Mouse (Mus musculus) forebrain, embryonic 13.5 days (tissue): ENCODE results near the gene Esyt1. TPM values are rescaled to one million over a fixed set of nuclear protein-coding genes. Genes with fewer than 3 reads are reported as not detected.
"Not testable (repeated sequence)": the region's sequence is repeated elsewhere in the genome, so short reads cannot be mapped to it uniquely, and the experiment has no call there.

ENCODE experiments used
- ATAC-seq: fragments of 200-750 bp; cut with Nextera tagmentation; 2 replicates; pipeline ENCODE4 v1.8.0; 2017
- H3K27ac ChIP-seq: fragments of 300-500 bp; sonication (generic); 2 replicates; pipeline ENCODE4 v1.5.1; 2015; ENCODE audit warnings: inconsistent platforms, mild to moderate bottlenecking, moderate library complexity
- H3K27me3 ChIP-seq: fragments of 300-500 bp; sonication (generic); 2 replicates; pipeline ENCODE4 v1.6.1; 2015; ENCODE audit warnings: mild to moderate bottlenecking, inconsistent platforms
- H3K36me3 ChIP-seq: fragments of 300-500 bp; sonication (generic); 2 replicates; pipeline ENCODE4 v1.6.1; 2015; ENCODE audit warnings: mild to moderate bottlenecking, inconsistent platforms; ENCODE audit not compliant: poor library complexity, severe bottlenecking
- H3K4me1 ChIP-seq: fragments of 300-500 bp; sonication (generic); 2 replicates; pipeline ENCODE4 v1.6.1; 2015; ENCODE audit warnings: inconsistent platforms
- H3K4me2 ChIP-seq: fragments of 300-500 bp; sonication (generic); 2 replicates; pipeline ENCODE4 v1.6.1; 2015; ENCODE audit warnings: inconsistent platforms, mild to moderate bottlenecking, moderate library complexity
- H3K4me3 ChIP-seq: fragments of 300-500 bp; sonication (generic); 2 replicates; pipeline ENCODE4 v1.5.1; 2015; ENCODE audit warnings: mild to moderate bottlenecking, inconsistent platforms
- H3K9ac ChIP-seq: fragments of 300-500 bp; sonication (generic); 2 replicates; pipeline ENCODE4 v1.6.1; 2015; ENCODE audit warnings: mild to moderate bottlenecking, inconsistent platforms
- H3K9me3 ChIP-seq: fragments of 300-500 bp; sonication (generic); replicated peaks from 2 replicates; pipeline ENCODE4 v1.6.1; 2016; ENCODE audit warnings: inconsistent platforms
- WGBS: fragments of 180-500 bp; shearing (Covaris S2); methylation state at CpG from one replicate; pipeline ENCODE4 v1.1.7; 2015; 5-methylcytosine and 5-hydroxymethylcytosine counted together
- polyA plus RNA-seq: library from polyadenylated mRNA; unstranded; fragments of >200 nt; fragmentation: Nextera tagmentation; extraction: Ambion mirVana; gene quantifications from 2 replicates; pipeline ENCODE4 v1.2.1, GENCODE M21; 2015

The Esyt1 gene
- polyA plus RNA-seq, 1 experiment from 2014 or later, result 7.0 TPM

DNA sequence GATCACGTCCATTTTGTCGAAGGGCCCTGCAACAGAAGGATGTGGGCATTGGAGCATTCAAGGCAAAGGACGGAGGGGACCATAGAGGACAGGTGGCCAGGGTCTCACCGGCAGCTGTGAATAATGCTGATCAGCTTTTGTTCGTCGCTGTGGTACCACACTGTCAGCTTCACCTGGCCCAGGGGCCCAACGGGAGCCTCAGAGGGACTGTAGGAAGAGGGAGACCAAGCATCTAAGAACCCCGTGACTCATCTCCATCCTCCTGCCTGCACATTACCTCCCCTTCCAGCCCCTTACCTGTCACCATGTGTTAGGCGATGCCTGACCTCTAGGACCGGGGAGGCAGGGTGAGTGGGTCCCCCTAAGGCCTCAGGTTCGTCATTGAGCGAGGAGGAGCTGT lies 13.9 kb downstream of the Esyt1 start:
- Histone ChIP-seq H3K9ac (no peak overlapping the region), H3K27ac (no peak overlapping the region), H3K36me3 (peaks cover 6% of the 10 kb centered on the region; the same call in 1 of the 2 replicates), H3K4me2 (no peak overlapping the region), H3K4me1 (no peaks in the 10 kb centered on the region), H3K4me3 (no peak overlapping the region), H3K27me3 (peaks cover 20% of the 10 kb centered on the region), H3K9me3 (no peaks in the 10 kb centered on the region)
- no peak for ATAC-seq
- WGBS, result 84% methylated on average over 12 of the region's 12 CpGs

DNA sequence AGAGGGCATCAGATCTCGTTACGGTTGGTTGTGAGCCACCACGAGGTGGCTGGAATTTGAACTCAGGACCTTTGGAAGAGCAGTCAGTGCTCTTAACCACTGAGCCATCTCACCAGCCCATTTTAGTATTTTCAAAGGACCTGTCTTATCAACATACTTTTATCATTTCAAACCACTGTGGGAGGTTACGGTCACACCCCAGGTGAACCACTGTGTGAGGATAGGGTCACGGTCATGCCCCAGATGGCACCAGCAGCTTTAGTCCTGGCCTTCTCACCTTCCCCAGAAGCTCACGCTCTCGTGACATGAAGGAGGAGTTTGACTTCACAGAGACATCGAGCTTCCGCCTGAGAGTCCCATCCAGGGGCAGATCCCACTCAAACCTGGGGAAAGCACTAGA lies 14.5 kb downstream of the Esyt1 start:
- H3K9ac ChIP-seq, result no peak overlapping the region
- no peak overlapping the region for H3K4me2 ChIP-seq
- no peak overlapping the region for H3K4me3 ChIP-seq
- H3K4me1 ChIP-seq, result no peaks in the 10 kb centered on the region
- H3K27ac ChIP-seq, result no peak overlapping the region
- H3K27me3 ChIP-seq, result peaks cover 14% of the 10 kb centered on the region
- ATAC-seq, result no peak
- H3K36me3 ChIP-seq, result peaks cover 6% of the 10 kb centered on the region; the same call in 1 of the 2 replicates
- 88% methylated on average over 9 of the region's 9 CpGs for WGBS
- no peaks in the 10 kb centered on the region for H3K9me3 ChIP-seq

DNA sequence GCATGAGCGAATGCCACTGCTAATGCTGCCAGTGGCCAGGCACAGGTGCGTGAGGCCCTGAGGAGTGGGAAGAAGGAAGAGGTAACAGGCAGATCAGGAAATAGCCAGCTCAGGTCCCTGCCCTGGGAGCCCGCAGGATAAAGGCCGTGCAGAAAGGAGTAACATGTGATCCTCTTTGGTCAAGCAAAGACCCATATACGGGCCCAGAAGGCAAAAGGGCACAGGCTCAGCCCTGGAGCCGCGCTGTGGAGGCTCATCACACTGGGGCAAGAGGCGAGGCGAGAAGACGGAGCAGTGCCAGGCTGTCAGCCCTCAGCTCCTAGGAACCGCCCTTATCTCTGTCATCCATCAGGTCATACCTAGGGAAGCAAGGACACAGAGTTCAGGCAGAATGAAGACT lies 15.4 kb downstream of the Esyt1 start:
- Histone ChIP-seq H3K4me3 (no peak overlapping the region), H3K27ac (no peak overlapping the region), H3K27me3 (peaks cover 6% of the 10 kb centered on the region), H3K36me3 (peaks cover 6% of the 10 kb centered on the region; the same call in 1 of the 2 replicates), H3K9ac (no peak overlapping the region), H3K4me2 (no peak overlapping the region), H3K4me1 (no peaks in the 10 kb centered on the region), H3K9me3 (no peaks in the 10 kb centered on the region)
- 88% methylated on average over 11 of the region's 11 CpGs for WGBS
- no peak for ATAC-seq

DNA sequence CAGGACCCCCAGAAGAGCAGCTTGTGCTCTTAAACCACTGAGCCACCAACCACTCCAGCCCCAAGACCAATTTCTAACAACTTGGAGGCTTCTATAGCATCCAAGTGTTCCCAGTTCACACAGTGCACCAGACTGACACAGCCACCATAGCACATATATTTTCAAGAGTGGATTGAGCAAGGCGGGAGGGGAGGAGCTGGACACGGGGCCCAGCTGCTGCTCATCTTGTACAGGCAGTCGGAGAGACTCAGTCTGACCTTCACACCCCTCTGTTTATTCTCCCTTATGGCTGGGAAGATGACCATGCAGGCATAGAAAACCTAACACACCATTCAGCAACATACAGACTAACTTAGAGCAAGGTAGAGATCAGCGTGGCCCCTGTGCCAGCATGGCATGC lies 15.8 kb downstream of the Esyt1 start:
- Histone ChIP-seq H3K27ac (no peak overlapping the region), H3K27me3 (0 out of 2 replicates have a peak, but pooled peaks cover under 1% of the 10 kb centered on the region), H3K4me3 (no peak overlapping the region), H3K9ac (no peak overlapping the region), H3K4me2 (no peak overlapping the region), H3K9me3 (no peaks in the 10 kb centered on the region), H3K36me3 (peaks cover 6% of the 10 kb centered on the region; the same call in 1 of the 2 replicates), H3K4me1 (no peaks in the 10 kb centered on the region)
- ATAC-seq, result no peak
- WGBS, result 79% methylated on average over 4 of the region's 4 CpGs

DNA sequence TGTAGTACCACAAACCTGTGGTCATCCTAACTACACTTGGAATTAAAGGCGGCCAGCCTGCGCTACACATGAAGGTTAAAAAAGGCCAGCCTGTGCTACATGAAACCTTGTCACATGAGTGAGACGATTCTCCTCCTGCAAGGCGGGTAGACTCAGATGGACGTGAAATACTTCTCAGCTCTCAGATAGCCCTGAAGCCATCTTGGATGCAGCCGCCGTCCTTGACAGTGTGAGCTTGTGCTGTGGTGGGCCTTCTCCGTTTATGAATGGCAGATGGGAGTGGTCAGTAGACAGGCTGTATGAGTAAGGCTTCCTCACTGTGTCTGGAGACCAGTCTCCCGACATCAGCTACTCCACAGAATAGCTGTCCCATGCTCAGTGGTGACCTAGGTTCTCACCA lies 16.5 kb downstream of the Esyt1 start:
- Histone ChIP-seq H3K36me3 (peaks cover 6% of the 10 kb centered on the region; the same call in 1 of the 2 replicates), H3K4me1 (no peaks in the 10 kb centered on the region), H3K27ac (no peak overlapping the region), H3K4me3 (no peak overlapping the region), H3K4me2 (no peak overlapping the region), H3K9ac (no peak overlapping the region), H3K27me3 (no peaks in the 10 kb centered on the region), H3K9me3 (no peaks in the 10 kb centered on the region)
- 91% methylated on average over 9 of the region's 9 CpGs for WGBS
- ATAC-seq, result no peak

DNA sequence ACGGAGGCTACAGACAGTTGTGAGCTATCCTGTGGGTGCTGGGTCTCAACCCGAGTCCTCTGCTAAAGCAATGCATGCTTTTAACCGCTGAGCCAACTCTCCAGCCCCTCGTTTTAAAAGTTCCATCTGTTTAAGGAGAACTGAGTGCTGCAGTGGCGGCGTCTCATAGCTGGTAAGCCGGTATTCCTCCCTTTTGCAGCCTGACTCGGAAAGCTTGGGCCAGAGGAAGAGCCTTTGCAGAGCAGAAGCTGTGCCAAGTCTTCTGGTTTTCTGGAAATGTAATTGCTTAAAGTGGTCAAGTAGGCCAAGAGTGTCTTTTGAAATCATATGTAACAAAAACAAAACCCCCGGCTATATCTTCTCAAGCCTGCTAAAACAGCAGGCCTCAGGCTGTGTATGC lies 17.4 kb downstream of the Esyt1 start:
- 87% methylated on average over 9 of the region's 9 CpGs for WGBS
- Histone ChIP-seq H3K36me3 (peaks cover 6% of the 10 kb centered on the region; the same call in 1 of the 2 replicates), H3K4me1 (no peaks in the 10 kb centered on the region), H3K9me3 (no peaks in the 10 kb centered on the region), H3K4me2 (no peak overlapping the region), H3K27ac (no peak overlapping the region), H3K9ac (no peak overlapping the region), H3K27me3 (no peaks in the 10 kb centered on the region), H3K4me3 (no peak overlapping the region)
- ATAC-seq, result no peak

DNA sequence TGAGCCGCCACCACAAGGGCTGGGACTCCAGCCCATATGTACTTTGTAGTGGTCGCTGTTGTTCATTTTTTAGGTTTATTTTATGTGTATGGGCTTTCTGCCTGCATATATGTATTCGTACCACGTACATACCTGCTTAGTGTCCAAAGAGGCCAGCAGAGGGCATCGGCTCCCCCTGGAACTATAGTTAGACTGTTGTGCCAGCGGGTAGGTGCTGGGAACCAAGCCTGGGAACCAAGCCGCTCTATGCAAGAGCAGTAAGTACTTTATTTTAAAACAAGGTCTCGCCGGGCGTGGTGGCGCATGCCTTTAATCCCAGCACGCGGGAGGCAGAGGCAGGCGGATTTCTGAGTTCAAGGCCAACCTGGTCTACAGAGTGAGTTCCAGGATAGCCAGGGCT lies 19.7 kb downstream of the Esyt1 start:
- ATAC-seq, result no peak
- no peak overlapping the region for H3K27ac ChIP-seq
- WGBS, result 95% methylated on average over 14 of the region's 14 CpGs

DNA sequence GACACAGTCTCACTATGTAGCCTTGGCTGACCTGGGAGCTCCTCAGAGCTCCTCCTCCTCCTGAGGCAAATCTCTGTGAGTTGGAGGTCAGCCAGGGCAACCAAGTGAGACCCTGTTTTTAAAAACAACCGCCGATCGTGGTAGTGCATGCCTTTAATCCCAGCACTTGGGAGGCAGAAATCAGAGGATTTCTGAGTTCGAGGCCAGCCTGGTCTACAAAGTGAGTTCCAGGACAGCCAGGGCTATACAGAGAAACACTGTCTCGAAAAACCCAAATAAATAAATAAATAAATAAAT lies 20.4 kb downstream of the Esyt1 start:
- 86% methylated on average over 5 of the region's 5 CpGs for WGBS
- not testable (repeated sequence) for H3K27ac ChIP-seq, H3K36me3 ChIP-seq, H3K9ac ChIP-seq, H3K9me3 ChIP-seq, H3K4me2 ChIP-seq, H3K27me3 ChIP-seq, H3K4me1 ChIP-seq, ATAC-seq, H3K4me3 ChIP-seq

More for the DNA sequence above, 19.7 kb downstream of the Esyt1 start:
- no peak overlapping the region for H3K9ac ChIP-seq
- no peak overlapping the region for H3K4me3 ChIP-seq
- H3K36me3 ChIP-seq, result no peaks in the 10 kb centered on the region
- no peaks in the 10 kb centered on the region for H3K9me3 ChIP-seq
- no peaks in the 10 kb centered on the region for H3K4me1 ChIP-seq
- no peak overlapping the region for H3K4me2 ChIP-seq
- H3K27me3 ChIP-seq, result no peaks in the 10 kb centered on the region

DNA sequence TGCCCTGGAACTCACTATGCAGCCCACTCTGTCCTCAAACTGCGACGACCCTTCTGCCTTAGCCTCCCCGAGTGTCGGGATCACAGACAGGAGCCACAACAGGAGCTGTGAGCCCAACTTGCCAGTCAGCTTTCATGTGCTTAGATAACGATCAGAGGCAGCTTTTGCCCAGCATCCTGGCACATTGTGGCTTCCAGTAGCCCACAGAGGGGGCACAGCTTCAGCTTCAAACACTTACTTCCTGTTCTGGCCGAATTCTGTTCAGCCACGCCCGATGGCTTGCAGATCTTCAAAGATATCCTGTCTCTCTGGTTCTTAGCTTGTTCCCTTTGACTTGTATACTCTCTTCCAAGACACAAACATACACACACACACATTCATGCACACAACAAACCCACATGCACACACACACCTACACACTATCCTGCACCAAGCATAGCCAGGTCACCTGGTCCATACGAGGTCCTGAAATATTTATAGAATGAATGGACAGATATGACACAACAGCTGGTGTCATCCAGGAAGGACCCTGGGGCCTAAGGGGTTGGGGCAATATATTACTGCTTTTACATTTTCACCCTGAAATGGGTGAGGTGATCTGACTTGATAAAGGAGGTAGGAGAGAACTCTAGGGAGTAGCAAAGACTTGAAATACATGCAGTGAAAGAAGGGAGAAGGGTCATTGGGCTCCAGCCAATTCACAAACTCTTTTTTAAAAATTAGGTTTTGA lies 20.9 kb downstream of the Esyt1 start:
- H3K27ac ChIP-seq, result no peak overlapping the region
- 81% methylated on average over 9 of the region's 9 CpGs for WGBS
- H3K27me3 ChIP-seq, result no peaks in the 10 kb centered on the region
- no peak overlapping the region for H3K4me3 ChIP-seq
- H3K4me2 ChIP-seq, result no peak overlapping the region
- H3K9me3 ChIP-seq, result no peaks in the 10 kb centered on the region
- 0 out of 2 replicates have a peak overlapping the region, but pooled peaks have one; percentile 32 for H3K9ac ChIP-seq
- ATAC-seq, result no peak
- no peaks in the 10 kb centered on the region for H3K36me3 ChIP-seq
- H3K4me1 ChIP-seq, result no peaks in the 10 kb centered on the region

DNA sequence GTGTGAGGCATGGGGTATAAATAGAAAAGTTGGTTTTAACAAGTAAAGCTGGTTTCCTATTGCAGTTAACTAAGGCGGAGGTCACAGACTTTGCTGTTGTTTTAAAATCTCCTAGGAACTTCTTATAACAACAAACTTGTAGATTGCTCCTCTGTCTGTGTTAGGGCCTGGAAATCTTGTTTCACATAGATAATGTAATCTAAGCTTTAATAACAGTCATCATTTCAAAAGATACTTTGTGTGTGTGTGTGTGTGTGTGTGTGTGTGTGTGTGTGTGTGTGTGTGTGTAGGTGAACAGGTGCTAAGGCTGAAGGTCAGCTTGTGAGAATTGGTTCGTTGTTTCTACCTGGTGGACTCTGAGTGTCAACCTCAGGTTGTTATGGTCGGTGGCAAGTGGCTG lies 21.7 kb downstream of the Esyt1 start:
- H3K4me2 ChIP-seq, result no peak overlapping the region
- no peaks in the 10 kb centered on the region for H3K36me3 ChIP-seq
- no peak overlapping the region for H3K9ac ChIP-seq
- no peak overlapping the region for H3K27ac ChIP-seq
- 91% methylated on average over 3 of the region's 3 CpGs for WGBS
- no peak for ATAC-seq
- H3K27me3 ChIP-seq, result no peaks in the 10 kb centered on the region
- H3K4me3 ChIP-seq, result no peak overlapping the region
- no peaks in the 10 kb centered on the region for H3K9me3 ChIP-seq
- H3K4me1 ChIP-seq, result peaks cover 5% of the 10 kb centered on the region; the same call in 1 of the 2 replicates

DNA sequence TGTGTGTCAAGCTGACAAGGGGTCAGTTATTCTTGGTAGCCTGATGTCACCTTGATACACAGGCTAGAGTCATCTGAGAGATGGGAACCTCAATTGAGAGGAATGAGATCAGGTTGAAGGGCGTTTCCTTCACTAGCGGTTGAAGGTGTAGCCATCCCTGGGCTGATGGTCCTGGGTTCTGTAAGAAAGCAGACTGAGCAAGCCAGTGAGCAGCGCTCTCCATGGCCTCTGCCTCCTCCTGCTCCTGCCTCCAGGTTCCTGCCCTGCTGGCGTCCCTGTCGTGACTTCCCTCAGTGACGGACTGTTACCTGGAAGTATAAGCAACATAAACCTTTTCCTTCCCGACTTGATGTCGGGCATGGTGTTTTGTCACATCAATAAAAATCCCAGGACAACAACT lies 22.1 kb downstream of the Esyt1 start:
- Histone ChIP-seq H3K36me3 (no peaks in the 10 kb centered on the region), H3K4me3 (no peak overlapping the region), H3K4me1 (peaks cover 5% of the 10 kb centered on the region; the same call in 1 of the 2 replicates), H3K27ac (no peak overlapping the region), H3K4me2 (no peak overlapping the region), H3K9ac (no peak overlapping the region), H3K27me3 (no peaks in the 10 kb centered on the region), H3K9me3 (no peaks in the 10 kb centered on the region)
- 77% methylated on average over 8 of the region's 8 CpGs for WGBS
- ATAC-seq, result no peak

DNA sequence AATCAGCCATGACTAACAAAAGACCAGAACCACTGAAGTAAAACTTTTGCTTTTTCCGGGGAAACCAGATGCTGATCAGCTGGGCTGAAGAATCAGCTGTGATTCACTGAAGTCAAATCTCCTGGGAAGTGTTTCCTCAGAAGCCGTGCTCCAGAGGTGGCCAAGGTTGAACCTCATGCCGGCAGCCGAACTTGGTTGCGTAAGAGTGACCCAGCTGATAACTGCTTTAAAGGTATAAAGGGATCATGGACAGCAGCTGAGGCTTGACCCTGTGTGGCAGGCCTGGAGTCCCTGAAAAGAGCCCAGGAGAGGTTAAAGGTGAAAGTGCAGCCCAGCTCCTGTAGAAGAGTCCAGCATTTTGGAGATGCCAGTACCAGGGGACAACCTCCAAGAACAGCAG lies 23.3 kb downstream of the Esyt1 start:
- 87% methylated on average over 5 of the region's 5 CpGs for WGBS
- Histone ChIP-seq H3K4me3 (no peak overlapping the region), H3K4me1 (peaks cover 13% of the 10 kb centered on the region), H3K36me3 (no peaks in the 10 kb centered on the region), H3K27ac (no peak overlapping the region), H3K4me2 (no peak overlapping the region), H3K9me3 (no peaks in the 10 kb centered on the region), H3K9ac (no peak overlapping the region), H3K27me3 (no peaks in the 10 kb centered on the region)
- no peak for ATAC-seq

DNA sequence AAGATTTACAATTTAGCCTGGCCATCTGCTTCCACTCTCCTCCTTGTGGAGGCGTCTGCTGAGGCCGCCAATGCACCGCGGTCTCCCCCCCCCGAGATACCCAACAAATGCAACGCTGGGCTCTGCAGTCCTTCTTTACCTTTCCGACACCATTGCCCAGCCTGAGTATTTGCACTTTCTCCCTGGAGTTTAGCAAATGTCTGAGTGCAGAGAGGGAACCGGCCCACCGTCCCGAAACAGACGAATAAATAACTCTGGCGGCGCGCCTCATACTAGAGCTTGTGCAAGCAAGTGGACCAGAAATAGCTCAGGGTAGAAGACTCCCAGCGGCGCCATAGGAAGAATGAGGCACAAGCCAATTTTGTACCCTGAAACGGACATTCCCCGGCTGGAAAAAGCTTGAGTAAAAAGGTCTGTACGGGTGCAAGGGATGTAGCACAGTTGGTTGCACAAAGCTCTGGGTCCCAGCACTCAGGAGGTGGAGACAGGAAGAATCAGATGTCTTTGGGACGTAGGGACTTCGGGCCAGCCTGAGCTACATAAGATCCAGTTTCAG lies 26.5 kb downstream of the Esyt1 start:
- Histone ChIP-seq H3K27me3 (peaks cover 3% of the 10 kb centered on the region; the same call in 1 of the 2 replicates), H3K4me2 (peak overlapping the region; percentile 81), H3K9ac (peak overlapping the region; percentile 65), H3K27ac (peak overlapping the region; percentile 65), H3K9me3 (no peaks in the 10 kb centered on the region), H3K4me1 (peaks cover 22% of the 10 kb centered on the region), H3K4me3 (peak overlapping the region; percentile 72), H3K36me3 (no peaks in the 10 kb centered on the region)
- WGBS, result 3% methylated on average over 21 of the region's 21 CpGs
- peak; percentile 46 for ATAC-seq
